Mouse (Mus musculus) liver, embryonic 14.5 days (tissue): ENCODE data around the gene Aanat.

Experiments used
- CTCF ChIP-seq: IDR thresholded peaks from 2 replicates; pipeline ENCODE4 v1.5.1; 2016; ENCODE audit warnings: antibody characterized with exemption, low read depth, control low read depth
- EP300 ChIP-seq: IDR thresholded peaks from 2 replicates; pipeline ENCODE4 v1.6.1; 2016; ENCODE audit warnings: antibody characterized with exemption, low read depth

GRCm38 (mm10) chr11:116547296-116548060, 38.8 kb upstream of the Aanat start:
- TF ChIP-seq CTCF (no peak), EP300 (no peak)
